Comparison of ENCODE assay signal across 17 mouse cellular contexts in genomic region chr5:149650179-149650553, GRCm38 (mm10). TPM values are rescaled to one million over a fixed set of nuclear protein-coding genes. Genes with fewer than 3 reads are reported as not detected.
DNase-seq lines count a peak whose midpoint lies in the region; ATAC-seq and TF ChIP-seq lines count a peak whose summit lies in the region.
"Had no signal": no experiment of that assay in that cellular context is flagged by ENCODE, and none has a peak within 500 bp of the region (broad histone marks: within the 10 kb centered on the region; RNA-seq: fewer than 3 reads in every experiment).

No protein-coding gene starts in this region.

- H3K9ac ChIP-seq in forebrain, embryonic 12.5 days, result no peak overlapping the region
- H3K9ac ChIP-seq in forebrain, embryonic 16.5 days (replicated peaks; ENCODE audit: low read depth, low read length), result no peak overlapping the region
- H3K9ac ChIP-seq in ES-Bruce4 (ENCODE audit: low read depth, poor library complexity, severe bottlenecking), result peak overlapping the region; percentile 6; the same call in 1 of the 2 replicates
- H3K9ac ChIP-seq in forebrain, embryonic 13.5 days, result no peak overlapping the region
- peak overlapping the region; percentile 42 for H3K9ac ChIP-seq in liver, embryonic 12.5 days
- H3K9ac ChIP-seq in midbrain, embryonic 16.5 days (ENCODE audit: low read depth, low read length), result no peak overlapping the region

- H3K9me3 ChIP-seq in forebrain, embryonic 12.5 days, result no peaks in the 10 kb centered on the region
- H3K9me3 ChIP-seq in forebrain, embryonic 16.5 days (ENCODE audit: control insufficient read depth, low read length), result no peaks in the 10 kb centered on the region
- peaks cover 8% of the 10 kb centered on the region for H3K9me3 ChIP-seq in ES-Bruce4 (replicated peaks; ENCODE audit: control insufficient read depth, insufficient read depth, low read length, poor library complexity, severe bottlenecking)
- H3K9me3 ChIP-seq in forebrain, embryonic 13.5 days (replicated peaks), result no peaks in the 10 kb centered on the region
- H3K9me3 ChIP-seq in liver, embryonic 12.5 days (replicated peaks), result no peaks in the 10 kb centered on the region
- no peaks in the 10 kb centered on the region for H3K9me3 ChIP-seq in midbrain, embryonic 16.5 days (replicated peaks; ENCODE audit: control insufficient read depth, low read length, poor library complexity, severe bottlenecking)

- DNase-seq in kidney, adult 11 months, result no peak
- no peak for DNase-seq in right cerebral cortex, postnatal 14 days
- DNase-seq: cerebellum, adult 9-10 months; gastrocnemius, postnatal 14 days; heart, adult 2 months; heart, postnatal 10 days; kidney, adult 9 months; layer of hippocampus, postnatal 36 days; lung, postnatal 36 days; right cerebral cortex, postnatal 4 days had no signal

- TF ChIP-seq EP300 in ES-Bruce4 (IDR thresholded peaks at IDR 0.05; ENCODE audit: insufficient read depth, low read depth, low read length), result no peak

- H3K36me3 ChIP-seq in forebrain, embryonic 12.5 days (replicated peaks), result no peaks in the 10 kb centered on the region
- no peaks in the 10 kb centered on the region for H3K36me3 ChIP-seq in forebrain, embryonic 16.5 days (ENCODE audit: control insufficient read depth, insufficient read depth)
- no peaks in the 10 kb centered on the region for H3K36me3 ChIP-seq in ES-Bruce4 (ENCODE audit: control insufficient read depth, insufficient read depth, low read length, poor library complexity, severe bottlenecking)
- H3K36me3 ChIP-seq in forebrain, embryonic 13.5 days (ENCODE audit: poor library complexity, severe bottlenecking), result no peaks in the 10 kb centered on the region
- no peaks in the 10 kb centered on the region for H3K36me3 ChIP-seq in liver, embryonic 12.5 days
- no peaks in the 10 kb centered on the region for H3K36me3 ChIP-seq in midbrain, embryonic 16.5 days (ENCODE audit: control insufficient read depth, insufficient read depth, low read length)

- no peak for ATAC-seq in forebrain, embryonic 12.5 days (ENCODE audit: low FRiP score)
- no peak for ATAC-seq in forebrain, embryonic 16.5 days
- ATAC-seq in forebrain, embryonic 13.5 days, result no peak
- ATAC-seq in liver, embryonic 12.5 days, result no peak
- no peak for ATAC-seq in midbrain, embryonic 16.5 days
- ATAC-seq: hindbrain, postnatal 0 days had no signal

- TF ChIP-seq CTCF in ES-Bruce4 (IDR thresholded peaks at IDR 0.05; ENCODE audit: low read depth, low read length), result no peak

- no peaks in the 10 kb centered on the region for H3K27me3 ChIP-seq in forebrain, embryonic 12.5 days
- no peaks in the 10 kb centered on the region for H3K27me3 ChIP-seq in forebrain, embryonic 16.5 days (replicated peaks; ENCODE audit: control insufficient read depth, insufficient read depth, low read length)
- no peaks in the 10 kb centered on the region for H3K27me3 ChIP-seq in ES-Bruce4 (ENCODE audit: control insufficient read depth, insufficient read depth, low read length, poor library complexity, severe bottlenecking)
- no peaks in the 10 kb centered on the region for H3K27me3 ChIP-seq in forebrain, embryonic 13.5 days
- H3K27me3 ChIP-seq in liver, embryonic 12.5 days (replicated peaks), result no peaks in the 10 kb centered on the region
- no peaks in the 10 kb centered on the region for H3K27me3 ChIP-seq in midbrain, embryonic 16.5 days (ENCODE audit: control insufficient read depth, insufficient read depth, low read depth, low read length)

- peak overlapping the region; percentile 37 for H3K27ac ChIP-seq in forebrain, embryonic 12.5 days
- no peak overlapping the region for H3K27ac ChIP-seq in forebrain, embryonic 16.5 days (ENCODE audit: low read length)
- no peak overlapping the region for H3K27ac ChIP-seq in ES-Bruce4 (ENCODE audit: insufficient read depth, low read length)
- H3K27ac ChIP-seq in forebrain, embryonic 13.5 days, result peak overlapping the region; percentile 35; the same call in 1 of the 2 replicates
- H3K27ac ChIP-seq in liver, embryonic 12.5 days, result peak overlapping the region; percentile 91
- no peak overlapping the region for H3K27ac ChIP-seq in midbrain, embryonic 16.5 days (ENCODE audit: low read length)
- H3K27ac ChIP-seq: heart, adult 2 months; hindbrain, postnatal 0 days had no signal

- 54% methylated on average over 4 of the region's 4 CpGs for WGBS in forebrain, embryonic 12.5 days
- WGBS in forebrain, embryonic 16.5 days, result 53% methylated on average over 4 of the region's 4 CpGs
- WGBS in forebrain, embryonic 13.5 days, result 45% methylated on average over 4 of the region's 4 CpGs
- 66% methylated on average over 4 of the region's 4 CpGs for WGBS in liver, embryonic 12.5 days (ENCODE audit: insufficient replicate concordance)
- WGBS in midbrain, embryonic 16.5 days, result 60% methylated on average over 4 of the region's 4 CpGs

- H3K4me3 ChIP-seq in forebrain, embryonic 12.5 days (replicated peaks), result no peak overlapping the region
- H3K4me3 ChIP-seq in forebrain, embryonic 16.5 days (replicated peaks; ENCODE audit: low read length), result no peak overlapping the region
- H3K4me3 ChIP-seq in ES-Bruce4 (ENCODE audit: low read depth, low read length), result no peak overlapping the region
- no peak overlapping the region for H3K4me3 ChIP-seq in forebrain, embryonic 13.5 days
- H3K4me3 ChIP-seq in liver, embryonic 12.5 days, result no peak overlapping the region
- H3K4me3 ChIP-seq in midbrain, embryonic 16.5 days (ENCODE audit: low read depth, low read length), result no peak overlapping the region
- H3K4me3 ChIP-seq: heart, adult 2 months had no signal

- no peak overlapping the region for H3K4me2 ChIP-seq in forebrain, embryonic 12.5 days
- no peak overlapping the region for H3K4me2 ChIP-seq in forebrain, embryonic 16.5 days (ENCODE audit: low read length)
- no peak overlapping the region for H3K4me2 ChIP-seq in forebrain, embryonic 13.5 days
- H3K4me2 ChIP-seq in liver, embryonic 12.5 days, result peak overlapping the region; percentile 61
- H3K4me2 ChIP-seq in midbrain, embryonic 16.5 days (ENCODE audit: low read length), result no peak overlapping the region

- H3K4me1 ChIP-seq in forebrain, embryonic 12.5 days, result peaks cover 9% of the 10 kb centered on the region
- 0 out of 2 replicates have a peak, but pooled peaks cover 2% of the 10 kb centered on the region for H3K4me1 ChIP-seq in forebrain, embryonic 16.5 days (replicated peaks; ENCODE audit: control insufficient read depth, insufficient read depth, low read length)
- peaks cover 7% of the 10 kb centered on the region for H3K4me1 ChIP-seq in ES-Bruce4 (ENCODE audit: control insufficient read depth, insufficient read depth, low read length)
- H3K4me1 ChIP-seq in forebrain, embryonic 13.5 days, result peaks cover 12% of the 10 kb centered on the region; the same call in 1 of the 2 replicates
- H3K4me1 ChIP-seq in liver, embryonic 12.5 days, result peaks cover 51% of the 10 kb centered on the region
- peaks cover 14% of the 10 kb centered on the region for H3K4me1 ChIP-seq in midbrain, embryonic 16.5 days (ENCODE audit: control insufficient read depth, insufficient read depth, low read length)

- no peak for TF ChIP-seq POLR2A in ES-Bruce4 (IDR thresholded peaks at IDR 0.05; ENCODE audit: insufficient read depth, low read length)

RNA-seq across cellular contexts. Expression of gene Hsph1, which starts 14.0 kb away (rescaled TPM):
- 123 and 129 TPM in 2 replicates for polyA plus RNA-seq in forebrain, embryonic 12.5 days (2016; fragmentation: Nextera tagmentation; extraction: Ambion mirVana)
- 117 and 122 TPM in 2 replicates for polyA plus RNA-seq in forebrain, embryonic 16.5 days (2015; fragmentation: Nextera tagmentation; extraction: Ambion mirVana)
- 154 and 163 TPM in 2 replicates for polyA plus RNA-seq in ES-Bruce4 (2011; ENCODE audit: insufficient read depth, insufficient read length, low read depth, missing spikeins)
- 108 and 109 TPM in 2 replicates for polyA plus RNA-seq in forebrain, embryonic 13.5 days (2015; fragmentation: Nextera tagmentation; extraction: Ambion mirVana)
- 69.5 and 76.4 TPM in 2 replicates for polyA plus RNA-seq in liver, embryonic 12.5 days (2016; fragmentation: Nextera tagmentation; extraction: Ambion mirVana)
- polyA plus RNA-seq in midbrain, embryonic 16.5 days (2015; fragmentation: Nextera tagmentation; extraction: Ambion mirVana), result 103 and 128 TPM in 2 replicates

RNA-seq across cellular contexts. Expression of gene B3glct, which starts 27.9 kb away (rescaled TPM):
- polyA plus RNA-seq in forebrain, embryonic 12.5 days (2016; fragmentation: Nextera tagmentation; extraction: Ambion mirVana), result 16.4 TPM in 2 replicates
- polyA plus RNA-seq in forebrain, embryonic 16.5 days (2015; fragmentation: Nextera tagmentation; extraction: Ambion mirVana), result 13.4 and 14.4 TPM in 2 replicates
- polyA plus RNA-seq in ES-Bruce4 (2011; ENCODE audit: insufficient read depth, insufficient read length, low read depth, missing spikeins), result 14.2 and 18.5 TPM in 2 replicates
- polyA plus RNA-seq in forebrain, embryonic 13.5 days (2015; fragmentation: Nextera tagmentation; extraction: Ambion mirVana), result 12.4 and 12.8 TPM in 2 replicates
- polyA plus RNA-seq in liver, embryonic 12.5 days (2016; fragmentation: Nextera tagmentation; extraction: Ambion mirVana), result 7.5 and 8.4 TPM in 2 replicates
- polyA plus RNA-seq in midbrain, embryonic 16.5 days (2015; fragmentation: Nextera tagmentation; extraction: Ambion mirVana), result 17.5 and 18.5 TPM in 2 replicates

Comparison
In these comparisons a context has a peak if more than half of its experiments do, and no peak if none do; other contexts are left out.
1. H3K27ac ChIP-seq: peak in forebrain, embryonic 12.5 days (single experiment), forebrain, embryonic 13.5 days (single experiment) and liver, embryonic 12.5 days (single experiment); none in forebrain, embryonic 16.5 days (single experiment), ES-Bruce4 (single experiment) and midbrain, embryonic 16.5 days (single experiment).
2. H3K9ac ChIP-seq: peak in ES-Bruce4 (single experiment) and liver, embryonic 12.5 days (single experiment); none in forebrain, embryonic 12.5 days (single experiment), forebrain, embryonic 16.5 days (single experiment), forebrain, embryonic 13.5 days (single experiment) and midbrain, embryonic 16.5 days (single experiment).